Mouse (Mus musculus) CH12.LX (cell line): ENCODE measurements around the gene Aspscr1.

Source experiments
- CTCF ChIP-seq, 2 experiments: IDR thresholded peaks in 1 of 2; conservative IDR thresholded peaks in 1 of 2; 2 replicates each; pipeline ENCODE4 v1.5.1; 2011 to 2012; ENCODE audit warnings: low read depth in 2 of 2, low read length in 2 of 2, improper control_type of control experiment in 1 of 2, inconsistent platforms in 1 of 2, mild to moderate bottlenecking in 1 of 2, moderate library complexity in 1 of 2
- MEF2A ChIP-seq: IDR thresholded peaks from 2 replicates; pipeline ENCODE4 v1.6.1; 2014; ENCODE audit warnings: low read depth, mild to moderate bottlenecking, inconsistent platforms, low read length, improper control_type of control experiment, borderline replicate concordance

DNA sequence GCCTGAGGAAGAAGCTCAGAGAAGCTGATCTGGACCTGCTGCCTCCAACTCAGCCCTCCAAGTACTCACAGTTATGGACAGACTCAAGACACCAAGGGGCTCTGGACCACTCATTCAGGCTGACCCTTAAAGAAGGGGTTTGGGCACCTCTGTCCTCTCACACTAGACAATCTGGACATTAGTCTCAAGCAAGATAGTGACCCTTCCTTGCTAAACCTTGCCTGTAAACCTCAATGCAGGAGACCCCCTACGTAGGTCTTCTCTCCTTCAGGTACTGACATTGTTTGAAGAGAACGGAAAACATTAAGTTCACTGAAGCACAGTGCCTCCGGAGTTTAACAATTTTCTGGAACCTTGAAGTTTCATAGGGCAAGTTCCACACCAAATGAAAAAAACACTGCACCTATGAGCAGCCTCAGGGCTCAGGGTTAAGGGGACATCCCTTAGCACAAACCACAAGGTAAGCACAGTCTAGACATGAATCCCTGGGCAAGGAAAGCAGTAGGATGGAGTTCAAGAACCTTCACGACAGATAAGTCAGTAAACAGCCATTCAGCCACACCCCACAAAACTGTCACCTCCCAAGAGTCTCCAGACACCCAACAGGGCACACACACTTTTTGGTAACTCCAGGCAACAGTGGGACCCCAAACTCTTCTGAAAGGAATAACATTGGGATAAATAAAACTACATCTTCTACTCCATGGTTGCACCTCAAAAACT is 40.9 kb upstream of the Aspscr1 start:
- TF ChIP-seq MEF2A: no peak
- no peak for TF ChIP-seq CTCF (conservative IDR thresholded peaks at IDR 0.05 in 1 of 2, IDR thresholded peaks at IDR 0.05 in 1 of 2; ENCODE audit: low read depth in 2 of 2, low read length in 2 of 2)
